Mouse (Mus musculus): ENCODE data around the gene Slc35f1.

DNA sequence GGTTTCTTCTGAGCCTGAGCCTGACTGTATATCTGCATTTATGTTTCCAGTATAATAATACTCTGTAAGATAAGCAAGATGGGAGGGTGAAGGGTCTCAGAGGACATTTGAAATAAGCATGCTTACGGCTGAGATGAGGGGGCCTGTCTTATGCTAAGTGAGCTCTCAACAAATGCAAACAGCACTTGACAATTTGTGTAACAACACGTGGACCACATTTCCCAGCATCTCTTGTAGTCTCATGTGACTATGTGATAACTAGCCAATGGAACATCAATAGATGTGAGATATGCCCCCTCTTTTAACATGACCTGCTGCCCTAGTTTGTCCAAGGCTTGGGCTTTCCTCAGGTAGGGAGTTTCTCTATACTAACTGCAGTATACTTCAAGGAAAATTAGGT lies 460.0 kb downstream of the Slc35f1 start:
- TF ChIP-seq FLI1 (IDR thresholded peaks at IDR 0.05; ENCODE audit: low read length) (no peak), GATA1 (IDR thresholded peaks at IDR 0.05; ENCODE audit: borderline replicate concordance, low read length) (no peak)
